Mouse (Mus musculus): ENCODE results near the gene Scai. TPM values are rescaled to one million over a fixed set of nuclear protein-coding genes. Genes with fewer than 3 reads are reported as not detected.
"Not testable (repeated sequence)": the region's sequence is repeated elsewhere in the genome, so short reads cannot be mapped to it uniquely, and the experiment has no call there.

Gene Scai
- 16.4 and 16.9 TPM in 2 replicates for polyA plus RNA-seq (2015; fragmentation: Nextera tagmentation; extraction: Ambion mirVana)

DNA sequence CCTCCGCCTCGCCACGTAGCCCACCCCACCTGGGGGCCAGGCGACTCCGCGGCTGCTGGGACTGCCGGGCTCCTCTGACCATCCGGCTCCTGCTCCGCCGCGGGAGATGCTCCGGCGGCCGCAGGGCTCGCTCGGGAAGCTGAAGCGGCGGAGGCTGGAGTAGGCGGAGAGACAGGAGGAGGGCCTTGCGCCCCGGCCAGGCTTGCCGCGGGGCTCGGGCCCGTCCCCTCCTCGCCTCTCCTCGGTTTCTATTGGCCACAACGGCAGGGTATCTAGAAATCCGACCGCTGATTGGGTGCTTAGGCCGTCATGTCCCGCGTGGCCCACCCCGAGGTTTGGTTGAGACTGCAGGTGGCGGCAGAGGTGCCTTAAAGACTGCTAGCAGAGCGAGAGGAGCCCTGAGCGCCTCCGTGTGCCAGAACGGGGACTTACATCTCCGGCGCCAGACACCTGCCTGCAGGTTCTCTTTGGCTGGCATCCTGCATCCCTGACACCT is at the start of gene Scai:
Scai (minus strand) TSS at position 174 of the 496 bp plus-strand sequence.
- peak within 1 kb of the TSS; percentile 96 for H3K27ac ChIP-seq
- WGBS: under 1% methylated on average over 41 of the region's 41 CpGs
- peaks cover 15% of the 10 kb centered on the region for H3K4me1 ChIP-seq
- ATAC-seq (ENCODE audit: low FRiP score, low read depth): peak; percentile 100
- peak within 1 kb of the TSS; percentile 83 for H3K4me2 ChIP-seq (replicated peaks)
- H3K4me3 ChIP-seq: peak within 1 kb of the TSS; percentile 76
- peaks cover 23% of the 10 kb centered on the region for H3K36me3 ChIP-seq
- H3K9ac ChIP-seq: peak within 1 kb of the TSS; percentile 87
- H3K27me3 ChIP-seq: no peaks in the 10 kb centered on the region
- H3K9me3 ChIP-seq: no peaks in the 10 kb centered on the region

DNA sequence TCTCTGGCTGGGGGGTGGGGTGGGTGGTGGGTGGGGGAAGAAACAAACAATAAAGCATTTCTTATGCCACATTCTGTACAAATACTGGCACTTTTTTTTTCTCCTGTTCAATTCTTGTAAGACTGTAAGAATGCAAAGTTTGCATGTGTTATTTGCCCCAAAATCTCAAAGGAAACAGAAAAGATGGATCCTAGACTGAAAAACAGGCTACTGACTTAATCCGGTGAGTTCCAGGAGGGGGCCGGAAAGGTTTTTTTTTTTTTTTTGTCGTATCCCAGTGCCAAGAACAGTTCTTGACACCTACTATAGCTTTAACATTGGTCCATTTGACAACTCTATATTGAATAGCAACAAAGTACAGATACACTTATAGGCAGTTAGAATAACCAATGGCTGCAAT is 36.2 kb upstream of the Scai start:
- Histone ChIP-seq H3K4me3 (peak overlapping the region; percentile 80), H3K9ac (peak overlapping the region; percentile 94), H3K4me1 (peaks cover 15% of the 10 kb centered on the region), H3K27me3 (no peaks in the 10 kb centered on the region), H3K36me3 (no peaks in the 10 kb centered on the region), H3K4me2 (replicated peaks) (peak overlapping the region; percentile 60), H3K9me3 (no peaks in the 10 kb centered on the region), H3K27ac (no peak overlapping the region; the same call in 1 of the 2 replicates)
- WGBS: 32% methylated on average over 3 of the region's 3 CpGs
- ATAC-seq (ENCODE audit: low FRiP score, low read depth): no peak

DNA sequence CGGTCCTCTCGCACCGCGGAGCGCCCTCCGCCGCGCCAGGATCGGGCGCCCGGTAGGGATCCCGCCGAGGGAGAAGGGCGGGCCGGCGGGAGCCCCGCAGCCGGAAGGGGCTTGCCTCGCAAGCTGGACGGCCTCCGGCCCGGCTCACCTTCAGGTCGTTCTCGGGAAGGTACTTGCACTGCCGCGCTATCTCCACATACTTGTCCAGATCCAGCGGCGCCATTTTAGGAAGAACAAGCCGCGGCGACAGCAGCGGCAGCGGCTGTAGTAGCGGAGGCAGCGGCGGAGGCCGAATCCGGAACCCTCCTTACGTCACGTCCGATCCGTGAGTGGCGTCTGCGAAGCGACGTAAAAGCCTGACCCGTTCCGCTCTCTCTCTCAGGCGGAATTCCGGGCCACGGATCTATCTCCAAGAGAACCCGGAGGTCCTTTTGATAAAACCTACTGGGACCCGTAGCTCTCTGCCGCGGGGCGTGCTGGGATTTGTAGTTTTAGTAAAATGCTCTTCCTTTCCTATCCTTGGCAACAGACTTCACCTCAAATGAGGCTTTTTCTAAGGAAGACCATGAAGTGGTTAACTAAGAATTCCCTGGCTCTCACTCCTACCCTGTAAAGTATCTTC is 35.6 kb upstream of the Scai start, which contains the start of gene Ppp6c:
Ppp6c (minus strand) TSS at position 433 of the 622 bp plus-strand sequence.
- Histone ChIP-seq H3K4me1 (peaks cover 15% of the 10 kb centered on the region), H3K4me3 (peak within 1 kb of the TSS; percentile 80), H3K36me3 (no peaks in the 10 kb centered on the region), H3K9me3 (no peaks in the 10 kb centered on the region), H3K9ac (peak within 1 kb of the TSS; percentile 94), H3K27ac (peak within 1 kb of the TSS; percentile 90), H3K4me2 (replicated peaks) (peak within 1 kb of the TSS; percentile 68), H3K27me3 (no peaks in the 10 kb centered on the region)
- peak; percentile 99 for ATAC-seq (ENCODE audit: low FRiP score, low read depth)
- WGBS: under 1% methylated on average over 51 of the region's 56 CpGs

- Histone ChIP-seq H3K9ac (peak overlapping the region; percentile 94), H3K4me3 (peak overlapping the region; percentile 80), H3K27ac (peak overlapping the region; percentile 90), H3K4me2 (replicated peaks) (peak overlapping the region; percentile 68), H3K4me1 (peaks cover 15% of the 10 kb centered on the region)
- not testable (repeated sequence) for H3K27me3 ChIP-seq; ATAC-seq (ENCODE audit: low FRiP score, low read depth); H3K36me3 ChIP-seq; H3K9me3 ChIP-seq
- 4% methylated on average over 27 of the region's 36 CpGs for WGBS
Measured at GRCm38 (mm10) chr2:39225331-39226018, 34.9 kb upstream of the Scai start.

- peak overlapping the region; percentile 94; the same call in 1 of the 2 replicates for H3K9ac ChIP-seq
- H3K4me2 ChIP-seq (replicated peaks): peak overlapping the region; percentile 68
- peak overlapping the region; percentile 80 for H3K4me3 ChIP-seq
- no peak overlapping the region for H3K27ac ChIP-seq
- no peak for ATAC-seq (ENCODE audit: low FRiP score, low read depth)
- H3K4me1 ChIP-seq: peaks cover 15% of the 10 kb centered on the region
- no peaks in the 10 kb centered on the region for H3K36me3 ChIP-seq
- no peaks in the 10 kb centered on the region for H3K27me3 ChIP-seq
- no peaks in the 10 kb centered on the region for H3K9me3 ChIP-seq
Measured at GRCm38 (mm10) chr2:39224621-39225020, 34.1 kb upstream of the Scai start.

DNA sequence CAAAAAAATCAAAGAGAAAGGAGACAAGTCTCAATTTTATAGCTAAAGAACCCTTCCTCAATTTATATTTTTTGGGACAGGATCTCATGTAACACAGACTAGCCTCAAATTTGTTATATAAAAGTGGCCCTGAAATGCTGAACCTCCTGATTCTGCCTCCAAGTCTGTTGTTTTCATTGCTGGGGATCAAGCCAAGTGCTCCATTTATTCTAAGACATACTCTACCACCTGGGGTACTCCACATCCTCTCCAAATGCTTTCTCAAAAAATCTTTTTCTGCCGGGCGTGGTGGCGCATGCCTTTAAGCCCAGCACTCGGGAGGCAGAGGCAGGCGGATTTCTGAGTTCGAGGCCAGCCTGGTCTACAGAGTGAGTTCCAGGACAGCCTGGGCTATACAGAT is 29.5 kb upstream of the Scai start:
- Histone ChIP-seq H3K27me3 (no peaks in the 10 kb centered on the region), H3K9ac (no peak overlapping the region)
- 95% methylated on average over 6 of the region's 6 CpGs for WGBS

DNA sequence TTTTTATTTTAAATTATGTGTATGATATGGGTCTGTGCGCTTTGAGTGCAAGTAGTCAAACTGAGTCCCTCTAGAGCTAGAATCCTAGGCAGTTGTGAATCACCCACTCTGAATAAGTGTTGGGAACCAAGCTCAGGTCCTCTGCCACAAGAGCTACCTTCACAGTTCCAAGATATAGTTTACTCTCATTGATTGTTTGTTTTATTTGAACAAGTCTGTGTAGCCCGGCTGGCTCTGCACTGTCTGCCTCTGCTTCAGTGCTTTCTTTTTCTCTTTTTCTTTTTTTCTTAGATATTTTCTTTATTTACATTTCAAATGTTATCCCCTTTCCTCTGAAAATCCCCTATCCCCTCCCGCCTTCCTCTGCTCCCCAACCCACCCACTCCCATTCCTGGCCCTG is 28.5 kb upstream of the Scai start:
- ATAC-seq (ENCODE audit: low FRiP score, low read depth): no peak
- H3K4me3 ChIP-seq: no peak overlapping the region
- no peak overlapping the region for H3K27ac ChIP-seq
- 97% methylated on average over 3 of the region's 3 CpGs for WGBS
- H3K9ac ChIP-seq: no peak overlapping the region
- no peaks in the 10 kb centered on the region for H3K27me3 ChIP-seq
- H3K4me2 ChIP-seq (replicated peaks): no peak overlapping the region
- H3K4me1 ChIP-seq: peaks cover 14% of the 10 kb centered on the region
- no peaks in the 10 kb centered on the region for H3K9me3 ChIP-seq
- H3K36me3 ChIP-seq: no peaks in the 10 kb centered on the region

More for the DNA sequence above, 29.5 kb upstream of the Scai start:
- Histone ChIP-seq H3K4me2 (replicated peaks) (no peak overlapping the region), H3K36me3 (no peaks in the 10 kb centered on the region), H3K4me3 (no peak overlapping the region), H3K27ac (no peak overlapping the region), H3K4me1 (peaks cover 17% of the 10 kb centered on the region), H3K9me3 (no peaks in the 10 kb centered on the region)
- no peak for ATAC-seq (ENCODE audit: low FRiP score, low read depth)

DNA sequence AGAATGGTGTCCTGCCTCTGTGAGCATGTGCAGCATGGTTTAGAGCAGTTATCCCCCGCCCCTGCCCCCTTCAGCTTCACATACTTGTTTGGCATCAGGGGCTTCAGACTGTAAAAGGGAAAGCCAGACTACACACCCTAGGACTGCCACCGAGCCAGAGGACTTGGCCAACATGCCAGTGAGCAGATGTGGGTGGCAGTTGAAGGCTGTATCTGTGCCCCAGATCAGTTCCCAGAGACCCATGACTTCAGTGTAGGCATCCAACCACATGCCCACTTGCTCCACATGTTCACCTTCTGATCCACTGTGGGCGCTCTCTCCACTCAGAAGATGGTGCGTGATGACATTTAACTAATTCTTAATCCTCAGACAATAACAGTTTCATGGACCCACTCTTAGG is 26.6 kb upstream of the Scai start:
- no peak overlapping the region for H3K27ac ChIP-seq
- no peaks in the 10 kb centered on the region for H3K27me3 ChIP-seq
- H3K4me1 ChIP-seq: peaks cover 13% of the 10 kb centered on the region
- no peak overlapping the region for H3K4me2 ChIP-seq (replicated peaks)
- 94% methylated on average over 4 of the region's 4 CpGs for WGBS
- no peak overlapping the region for H3K9ac ChIP-seq
- no peaks in the 10 kb centered on the region for H3K36me3 ChIP-seq
- H3K4me3 ChIP-seq: no peak overlapping the region
- no peak for ATAC-seq (ENCODE audit: low FRiP score, low read depth)
- no peaks in the 10 kb centered on the region for H3K9me3 ChIP-seq

DNA sequence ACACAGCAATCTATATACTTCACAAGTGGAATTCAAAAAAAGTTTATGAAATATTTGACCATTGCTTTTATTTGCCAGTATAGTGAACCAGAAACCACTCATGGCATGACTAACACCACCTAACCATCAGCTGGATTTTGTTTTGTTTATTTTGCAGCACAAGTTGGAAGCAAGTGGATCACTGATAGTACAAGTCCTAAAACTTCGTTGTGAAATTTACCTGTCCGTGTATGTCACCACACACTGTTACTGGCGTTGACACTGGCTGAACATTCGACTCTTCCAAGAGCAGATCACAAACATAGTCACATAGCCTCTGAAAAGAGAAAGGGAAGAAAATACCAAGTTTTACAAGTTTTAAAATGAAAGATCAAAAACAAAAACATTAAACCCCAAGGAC is 20.2 kb upstream of the Scai start:
- H3K4me3 ChIP-seq: no peak overlapping the region
- no peaks in the 10 kb centered on the region for H3K9me3 ChIP-seq
- H3K36me3 ChIP-seq: peaks cover 11% of the 10 kb centered on the region
- H3K4me1 ChIP-seq: peaks cover 13% of the 10 kb centered on the region
- no peak for ATAC-seq (ENCODE audit: low FRiP score, low read depth)
- H3K27ac ChIP-seq: no peak overlapping the region
- H3K4me2 ChIP-seq (replicated peaks): no peak overlapping the region
- H3K27me3 ChIP-seq: no peaks in the 10 kb centered on the region
- 86% methylated on average over 4 of the region's 4 CpGs for WGBS
- H3K9ac ChIP-seq: no peak overlapping the region

GRCm38 (mm10) chr2:39203359-39203758 is 12.8 kb upstream of the Scai start:
- no peak overlapping the region for H3K9ac ChIP-seq
- no peak overlapping the region for H3K4me3 ChIP-seq
- no peaks in the 10 kb centered on the region for H3K4me1 ChIP-seq
- ATAC-seq (ENCODE audit: low FRiP score, low read depth): no peak
- H3K36me3 ChIP-seq: peaks cover 35% of the 10 kb centered on the region
- 97% methylated on average over 2 of the region's 2 CpGs for WGBS
- H3K4me2 ChIP-seq (replicated peaks): no peak overlapping the region
- no peak overlapping the region for H3K27ac ChIP-seq
- H3K9me3 ChIP-seq: no peaks in the 10 kb centered on the region
- no peaks in the 10 kb centered on the region for H3K27me3 ChIP-seq

GRCm38 (mm10) chr2:39194809-39195208 is 4.3 kb upstream of the Scai start:
- ATAC-seq (ENCODE audit: low FRiP score, low read depth): no peak
- WGBS: 93% methylated on average over 2 of the region's 2 CpGs
- Histone ChIP-seq H3K27ac (no peak overlapping the region), H3K9ac (no peak overlapping the region), H3K4me3 (no peak overlapping the region), H3K9me3 (no peaks in the 10 kb centered on the region), H3K4me2 (replicated peaks) (no peak overlapping the region), H3K27me3 (no peaks in the 10 kb centered on the region), H3K4me1 (peaks cover 4% of the 10 kb centered on the region; the same call in 1 of the 2 replicates), H3K36me3 (peaks cover 16% of the 10 kb centered on the region)

DNA sequence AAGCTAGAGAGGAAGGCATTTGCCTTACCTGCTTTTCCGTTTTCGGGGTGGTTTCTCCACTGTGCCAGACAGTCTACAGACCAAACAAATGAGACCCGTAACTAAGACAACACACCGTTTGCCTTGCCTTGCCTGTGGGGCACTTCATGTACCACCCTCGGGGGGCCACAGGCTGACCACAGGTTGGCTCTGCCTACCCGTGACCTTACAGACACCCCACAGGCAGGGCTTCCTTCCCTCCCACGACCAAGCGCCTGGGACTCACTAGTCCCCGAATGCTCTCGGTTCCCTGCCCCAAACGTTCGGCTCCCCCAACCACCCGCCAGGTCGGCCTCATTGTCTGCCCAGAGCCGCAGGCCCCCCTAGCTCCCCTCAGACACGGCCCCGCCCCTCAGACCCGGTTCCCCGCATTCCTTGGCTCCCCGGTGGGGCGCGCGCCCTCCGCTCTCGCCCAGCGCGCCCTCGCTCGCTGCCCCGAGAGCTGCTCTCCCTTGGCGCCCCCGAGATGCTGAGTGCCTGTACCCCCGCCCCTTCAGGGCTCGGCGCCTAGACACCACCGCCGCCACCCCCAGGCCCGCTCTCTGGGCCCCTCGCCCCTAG is 473 bp downstream of the Scai start:
- H3K27me3 ChIP-seq: no peaks in the 10 kb centered on the region
- WGBS: under 1% methylated on average over 36 of the region's 39 CpGs
- peak overlapping the region; percentile 87 for H3K9ac ChIP-seq
- peak overlapping the region; percentile 96 for H3K27ac ChIP-seq
- H3K4me2 ChIP-seq (replicated peaks): peak overlapping the region; percentile 83
- H3K9me3 ChIP-seq: no peaks in the 10 kb centered on the region
- peaks cover 15% of the 10 kb centered on the region for H3K4me1 ChIP-seq
- peaks cover 23% of the 10 kb centered on the region for H3K36me3 ChIP-seq
- ATAC-seq (ENCODE audit: low FRiP score, low read depth): peak; percentile 88
- H3K4me3 ChIP-seq: peak overlapping the region; percentile 76

Measured in limb, embryonic 13.5 days (tissue).